Mouse (Mus musculus): ENCODE measurements around the gene Cacna1a. TPM values are rescaled to one million over a fixed set of nuclear protein-coding genes. Genes with fewer than 3 reads are reported as not detected.
"Not testable (repeated sequence)": the region's sequence is repeated elsewhere in the genome, so short reads cannot be mapped to it uniquely, and the experiment has no call there.

Cacna1a gene
- polyA plus RNA-seq, 1 experiment from 2014 or later, result 13.8 TPM

DNA sequence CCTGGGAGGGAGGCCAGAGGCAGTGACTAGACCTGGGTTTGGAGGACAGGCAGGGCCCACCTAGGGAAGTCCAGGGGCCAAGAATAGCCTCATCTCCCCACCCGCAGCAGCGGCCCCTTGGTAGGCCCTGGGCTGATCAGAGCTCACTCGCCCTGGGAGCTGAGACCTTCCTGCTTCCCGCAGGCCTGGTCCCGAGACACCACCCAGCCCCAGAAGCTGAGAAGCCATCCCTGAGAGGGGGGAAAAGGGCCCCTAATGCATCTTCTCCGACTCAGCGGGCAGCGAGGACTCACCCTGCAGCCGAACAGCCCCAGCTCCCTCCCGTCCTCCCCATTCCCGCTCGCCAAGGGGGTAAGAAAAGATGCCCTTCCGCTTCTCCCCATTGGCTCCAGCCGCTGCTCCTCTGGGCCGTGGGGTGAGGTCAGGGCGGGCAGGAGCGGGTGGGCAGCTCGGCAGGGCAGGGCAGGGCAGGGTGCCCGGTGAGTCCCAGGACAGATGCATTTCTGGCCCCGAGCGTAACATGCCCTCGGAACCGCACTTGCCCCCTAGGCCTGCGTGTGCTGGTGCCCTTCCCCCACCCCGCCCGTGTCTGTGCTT, 212.2 kb downstream of the Cacna1a start:
- Histone ChIP-seq H3K4me2 (ENCODE audit: low read length) (peak overlapping the region; percentile 52), H3K27ac (replicated peaks; ENCODE audit: low read depth, low read length) (no peak overlapping the region), H3K9ac (replicated peaks; ENCODE audit: low read length) (peak overlapping the region; percentile 53), H3K4me3 (replicated peaks; ENCODE audit: low read depth, low read length) (peak overlapping the region; percentile 7; the same call in 1 of the 2 replicates), H3K36me3 (ENCODE audit: control insufficient read depth, insufficient read depth, low read length) (0 out of 2 replicates have a peak, but pooled peaks cover 4% of the 10 kb centered on the region), H3K4me1 (ENCODE audit: control insufficient read depth, insufficient read depth, low read length) (peaks cover 17% of the 10 kb centered on the region), H3K9me3 (ENCODE audit: control insufficient read depth, low read length) (no peaks in the 10 kb centered on the region), H3K27me3 (ENCODE audit: control insufficient read depth, insufficient read depth, low read length) (no peaks in the 10 kb centered on the region)
- DNase-seq (peak; percentile 23), ATAC-seq (ENCODE audit: low FRiP score, low TSS enrichment) (peak; percentile 31; the same call in 1 of the 2 replicates)
- 5% methylated on average over 26 of the region's 26 CpGs for WGBS

DNA sequence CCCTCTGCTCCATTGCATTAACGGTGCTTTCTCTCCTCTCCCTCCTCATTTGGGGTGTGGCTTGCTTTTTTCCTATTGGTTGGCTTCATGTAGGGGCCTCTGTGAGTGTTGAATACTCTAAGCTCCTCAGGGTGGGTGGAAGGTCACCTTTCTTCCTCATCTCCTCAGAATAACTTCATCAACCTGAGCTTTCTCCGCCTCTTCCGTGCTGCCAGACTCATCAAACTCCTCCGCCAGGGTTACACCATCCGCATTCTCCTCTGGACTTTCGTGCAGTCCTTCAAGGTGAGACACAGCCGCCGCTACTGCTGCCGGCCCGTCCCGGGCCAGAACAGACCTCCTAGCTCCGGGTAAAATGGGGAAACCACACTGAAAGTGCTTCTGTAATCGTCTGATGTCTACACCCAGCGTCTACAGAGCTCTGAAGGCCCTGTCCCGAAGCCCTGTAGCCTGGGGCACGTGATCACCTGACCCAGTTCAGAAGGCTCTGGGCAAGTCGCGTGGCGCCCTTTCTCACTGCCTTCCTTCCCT, 213.0 kb downstream of the Cacna1a start:
- Histone ChIP-seq H3K27ac (replicated peaks; ENCODE audit: low read depth, low read length) (no peak overlapping the region), H3K9ac (replicated peaks; ENCODE audit: low read length) (no peak overlapping the region; the same call in 1 of the 2 replicates), H3K4me2 (ENCODE audit: low read length) (peak overlapping the region; percentile 52), H3K27me3 (ENCODE audit: control insufficient read depth, insufficient read depth, low read length) (no peaks in the 10 kb centered on the region), H3K36me3 (ENCODE audit: control insufficient read depth, insufficient read depth, low read length) (0 out of 2 replicates have a peak, but pooled peaks cover 4% of the 10 kb centered on the region), H3K9me3 (ENCODE audit: control insufficient read depth, low read length) (no peaks in the 10 kb centered on the region), H3K4me3 (replicated peaks; ENCODE audit: low read depth, low read length) (peak overlapping the region; percentile 19; the same call in 1 of the 2 replicates), H3K4me1 (ENCODE audit: control insufficient read depth, insufficient read depth, low read length) (peaks cover 17% of the 10 kb centered on the region)
- DNase-seq (peak; percentile 28), ATAC-seq (ENCODE audit: low FRiP score, low TSS enrichment) (peak; percentile 28; the same call in 1 of the 2 replicates)
- WGBS, result 7% methylated on average over 19 of the region's 19 CpGs

DNA sequence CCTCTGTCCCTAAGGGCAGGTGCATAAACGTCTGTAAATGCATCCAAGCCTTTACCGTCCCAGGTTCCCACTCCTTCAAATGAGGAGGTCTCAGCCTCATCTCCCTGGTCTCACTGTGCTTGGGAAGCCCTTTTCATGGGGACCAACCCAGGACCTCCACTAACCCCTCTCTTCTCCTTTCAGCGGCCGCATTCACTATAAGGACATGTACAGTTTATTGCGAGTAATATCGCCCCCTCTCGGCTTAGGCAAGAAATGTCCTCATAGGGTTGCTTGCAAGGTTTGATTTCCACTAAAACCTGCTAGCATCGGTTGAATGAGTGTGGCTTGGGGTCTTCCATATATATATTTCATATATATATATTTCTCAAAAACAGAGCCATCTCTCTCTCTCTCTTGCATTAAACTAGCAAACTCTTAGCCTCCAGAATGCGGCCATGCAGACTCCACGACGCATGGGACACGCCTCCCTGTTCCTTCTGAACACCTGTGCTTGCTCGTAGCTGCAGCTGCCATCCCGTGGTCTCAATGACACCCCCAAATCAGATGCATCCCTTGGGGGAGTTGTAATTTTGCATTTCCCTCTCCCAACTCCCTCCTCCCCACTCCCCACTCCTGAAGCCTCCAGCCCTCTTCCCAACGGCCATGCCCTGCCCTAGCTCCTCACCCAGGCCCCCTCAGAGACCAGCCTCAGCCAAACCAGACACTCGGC, 226.4 kb downstream of the Cacna1a start:
- no peaks in the 10 kb centered on the region for H3K4me1 ChIP-seq (ENCODE audit: control insufficient read depth, insufficient read depth, low read length)
- DNase-seq (peak; percentile 73), ATAC-seq (ENCODE audit: low FRiP score, low TSS enrichment) (no peak)
- no peak overlapping the region for H3K4me3 ChIP-seq (replicated peaks; ENCODE audit: low read depth, low read length)
- H3K4me2 ChIP-seq (ENCODE audit: low read length), result no peak overlapping the region
- H3K27me3 ChIP-seq (ENCODE audit: control insufficient read depth, insufficient read depth, low read length), result no peaks in the 10 kb centered on the region
- WGBS, result 25% methylated on average over 16 of the region's 16 CpGs
- no peak overlapping the region for H3K9ac ChIP-seq (replicated peaks; ENCODE audit: low read length)
- no peak overlapping the region for H3K27ac ChIP-seq (replicated peaks; ENCODE audit: low read depth, low read length)
- H3K9me3 ChIP-seq (ENCODE audit: control insufficient read depth, low read length), result no peaks in the 10 kb centered on the region
- peaks cover 3% of the 10 kb centered on the region; the same call in 1 of the 2 replicates for H3K36me3 ChIP-seq (ENCODE audit: control insufficient read depth, insufficient read depth, low read length)

DNA sequence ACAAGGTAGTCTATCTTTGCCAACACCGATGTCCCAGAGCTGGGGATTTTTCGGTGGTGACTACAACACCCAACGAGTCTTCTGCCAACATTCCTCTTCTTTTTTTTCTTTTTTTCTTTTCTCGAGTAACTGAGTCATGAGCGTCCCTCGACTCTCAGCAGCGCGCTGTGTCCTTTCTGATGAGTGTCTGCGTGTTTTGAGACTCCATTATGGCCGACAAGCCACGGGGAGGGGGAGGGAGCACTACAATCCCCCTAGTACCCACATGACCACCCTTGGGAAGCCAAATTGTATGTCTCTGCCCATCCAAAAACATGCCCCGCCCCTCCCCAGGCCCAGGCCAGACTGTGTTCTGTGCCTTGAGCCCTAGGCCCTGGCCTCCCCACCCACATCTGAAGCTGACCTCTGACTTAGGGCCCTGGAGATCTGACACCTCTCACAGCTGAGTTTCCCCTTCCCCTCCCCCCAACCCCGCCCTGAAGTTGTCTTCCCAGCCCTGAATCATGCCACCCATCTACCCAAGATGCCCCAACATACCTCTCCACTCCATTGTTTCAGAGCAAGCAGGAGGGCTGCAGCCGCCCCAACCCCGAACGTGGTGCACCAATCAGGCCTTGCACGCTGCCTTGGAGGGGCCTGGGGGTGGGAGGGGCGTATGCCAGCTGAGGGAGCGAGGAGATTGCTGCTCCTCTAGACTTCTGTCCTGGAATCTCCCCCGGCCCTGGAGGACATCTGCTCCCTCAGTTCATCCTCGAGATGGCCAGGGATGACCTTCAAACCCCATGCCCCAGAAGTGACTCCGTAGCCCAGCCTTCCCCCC, 227.6 kb downstream of the Cacna1a start:
- peak; percentile 17; the same call in 1 of the 2 replicates for ATAC-seq (ENCODE audit: low FRiP score, low TSS enrichment)
- H3K9ac ChIP-seq (replicated peaks; ENCODE audit: low read length), result no peak overlapping the region
- H3K4me1 ChIP-seq (ENCODE audit: control insufficient read depth, insufficient read depth, low read length), result no peaks in the 10 kb centered on the region
- H3K4me3 ChIP-seq (replicated peaks; ENCODE audit: low read depth, low read length), result no peak overlapping the region
- no peak for DNase-seq
- WGBS, result 28% methylated on average over 22 of the region's 22 CpGs
- H3K27ac ChIP-seq (replicated peaks; ENCODE audit: low read depth, low read length), result no peak overlapping the region
- H3K27me3 ChIP-seq (ENCODE audit: control insufficient read depth, insufficient read depth, low read length), result no peaks in the 10 kb centered on the region
- H3K36me3 ChIP-seq (ENCODE audit: control insufficient read depth, insufficient read depth, low read length), result peaks cover 3% of the 10 kb centered on the region; the same call in 1 of the 2 replicates
- no peaks in the 10 kb centered on the region for H3K9me3 ChIP-seq (ENCODE audit: control insufficient read depth, low read length)
- H3K4me2 ChIP-seq (ENCODE audit: low read length), result no peak overlapping the region

DNA sequence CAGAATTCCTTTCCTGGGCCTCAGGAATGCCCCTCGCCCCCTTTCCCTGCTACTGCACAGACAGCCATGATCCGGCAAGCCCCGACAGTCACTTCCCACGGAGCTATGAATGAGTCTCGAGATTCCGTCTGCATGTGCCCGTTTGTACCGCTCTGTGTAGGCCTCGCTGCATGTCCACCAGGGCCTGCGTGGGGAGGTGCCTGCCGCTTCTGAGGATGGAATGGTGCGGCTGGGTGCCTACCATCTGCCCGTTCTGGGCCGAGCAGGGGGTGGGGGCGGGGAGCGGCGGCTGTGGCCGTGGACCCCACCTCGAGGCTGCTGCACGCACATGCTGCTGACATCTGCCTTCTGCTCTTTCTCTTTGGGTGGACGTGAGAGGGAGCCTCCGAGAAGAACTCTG, 228.8 kb downstream of the Cacna1a start:
- no peaks in the 10 kb centered on the region for H3K9me3 ChIP-seq (ENCODE audit: control insufficient read depth, low read length)
- WGBS, result 42% methylated on average over 22 of the region's 22 CpGs
- ATAC-seq (ENCODE audit: low FRiP score, low TSS enrichment), result 0 out of 2 replicates have a peak, but pooled peaks have one; percentile 48
- no peaks in the 10 kb centered on the region for H3K4me1 ChIP-seq (ENCODE audit: control insufficient read depth, insufficient read depth, low read length)
- no peak overlapping the region for H3K27ac ChIP-seq (replicated peaks; ENCODE audit: low read depth, low read length)
- H3K36me3 ChIP-seq (ENCODE audit: control insufficient read depth, insufficient read depth, low read length), result peaks cover 3% of the 10 kb centered on the region; the same call in 1 of the 2 replicates
- H3K4me2 ChIP-seq (ENCODE audit: low read length), result no peak overlapping the region
- no peak overlapping the region for H3K9ac ChIP-seq (replicated peaks; ENCODE audit: low read length)
- H3K4me3 ChIP-seq (replicated peaks; ENCODE audit: low read depth, low read length), result no peak overlapping the region
- no peaks in the 10 kb centered on the region for H3K27me3 ChIP-seq (ENCODE audit: control insufficient read depth, insufficient read depth, low read length)
- DNase-seq, result no peak

DNA sequence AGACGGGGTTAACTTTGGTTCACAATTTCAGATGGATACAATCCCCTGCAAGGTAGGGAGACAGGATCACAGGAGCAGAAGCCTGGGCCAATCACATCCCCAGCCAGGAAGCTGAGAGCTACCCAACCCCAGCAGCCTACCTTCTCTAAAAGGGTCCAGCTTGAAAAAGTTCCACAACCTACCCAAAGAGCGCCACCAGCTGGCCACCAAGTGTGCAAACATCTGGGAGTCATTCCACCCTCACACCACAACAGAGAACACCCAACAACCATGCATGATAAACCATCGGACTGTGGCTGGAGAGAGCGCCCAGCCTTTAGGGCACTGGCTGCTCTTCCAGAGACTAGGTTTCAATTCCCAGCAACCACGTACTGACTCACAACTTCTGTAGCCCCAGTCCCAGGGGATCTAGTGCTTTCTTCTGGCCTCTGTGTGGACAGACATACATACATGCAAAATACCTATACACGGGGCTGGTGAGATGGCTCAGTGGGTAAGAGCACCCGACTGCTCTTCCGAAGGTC, 232.9 kb downstream of the Cacna1a start:
- Histone ChIP-seq H3K9ac (replicated peaks; ENCODE audit: low read length) (no peak overlapping the region), H3K36me3 (ENCODE audit: control insufficient read depth, insufficient read depth, low read length) (peaks cover 3% of the 10 kb centered on the region; the same call in 1 of the 2 replicates), H3K4me3 (replicated peaks; ENCODE audit: low read depth, low read length) (no peak overlapping the region), H3K4me2 (ENCODE audit: low read length) (no peak overlapping the region), H3K27me3 (ENCODE audit: control insufficient read depth, insufficient read depth, low read length) (no peaks in the 10 kb centered on the region), H3K4me1 (ENCODE audit: control insufficient read depth, insufficient read depth, low read length) (no peaks in the 10 kb centered on the region), H3K27ac (replicated peaks; ENCODE audit: low read depth, low read length) (no peak overlapping the region), H3K9me3 (ENCODE audit: control insufficient read depth, low read length) (no peaks in the 10 kb centered on the region)
- DNase-seq, result no peak
- 73% methylated on average over 8 of the region's 8 CpGs for whole genome bisulfite sequencing
- ATAC-seq (ENCODE audit: low FRiP score, low TSS enrichment), result no peak

DNA sequence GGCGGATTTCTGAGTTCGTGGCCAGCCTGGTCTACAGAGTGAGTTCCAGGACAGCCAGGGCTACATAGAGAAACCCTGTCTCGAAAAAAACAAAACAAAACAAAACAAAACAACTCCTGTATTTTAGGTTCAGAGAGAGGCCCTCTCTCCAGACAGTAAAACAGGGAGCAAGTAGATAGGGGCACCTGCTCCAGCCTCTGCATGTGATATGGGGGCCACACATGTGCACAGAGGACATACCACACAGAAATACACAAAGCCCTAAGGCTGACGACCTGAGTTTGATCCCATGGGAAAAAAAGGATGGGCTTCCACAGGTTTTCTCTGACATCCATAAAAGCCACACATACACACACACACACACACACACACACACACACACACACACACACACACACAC, 235.2 kb downstream of the Cacna1a start:
- not testable (repeated sequence) for H3K9ac ChIP-seq (replicated peaks; ENCODE audit: low read length); H3K4me1 ChIP-seq (ENCODE audit: control insufficient read depth, insufficient read depth, low read length); H3K4me2 ChIP-seq (ENCODE audit: low read length); DNase-seq; ATAC-seq (ENCODE audit: low FRiP score, low TSS enrichment); H3K9me3 ChIP-seq (ENCODE audit: control insufficient read depth, low read length); H3K27me3 ChIP-seq (ENCODE audit: control insufficient read depth, insufficient read depth, low read length); H3K4me3 ChIP-seq (replicated peaks; ENCODE audit: low read depth, low read length); H3K36me3 ChIP-seq (ENCODE audit: control insufficient read depth, insufficient read depth, low read length); H3K27ac ChIP-seq (replicated peaks; ENCODE audit: low read depth, low read length)
- 87% methylated on average over 4 of the region's 4 CpGs for WGBS

DNA sequence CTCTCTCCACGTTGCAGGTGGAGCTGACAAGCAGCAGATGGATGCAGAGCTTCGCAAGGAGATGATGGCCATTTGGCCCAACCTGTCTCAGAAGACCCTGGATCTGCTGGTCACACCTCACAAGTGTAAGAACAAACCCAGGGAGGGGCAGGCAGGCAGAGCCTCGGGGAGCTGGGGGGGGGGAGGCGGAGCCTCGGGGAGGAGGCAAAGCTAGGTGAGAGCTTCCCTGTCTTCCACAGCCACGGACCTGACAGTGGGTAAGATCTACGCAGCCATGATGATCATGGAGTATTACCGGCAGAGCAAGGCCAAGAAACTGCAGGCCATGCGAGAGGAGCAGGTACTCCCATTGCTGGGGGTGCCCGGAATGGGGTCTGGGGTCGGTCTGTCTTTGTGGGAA, 241.3 kb downstream of the Cacna1a start:
- Histone ChIP-seq H3K36me3 (ENCODE audit: control insufficient read depth, insufficient read depth, low read length) (peaks cover 38% of the 10 kb centered on the region), H3K27me3 (ENCODE audit: control insufficient read depth, insufficient read depth, low read length) (no peaks in the 10 kb centered on the region), H3K4me2 (ENCODE audit: low read length) (no peak overlapping the region), H3K9me3 (ENCODE audit: control insufficient read depth, low read length) (no peaks in the 10 kb centered on the region), H3K4me1 (ENCODE audit: control insufficient read depth, insufficient read depth, low read length) (peaks cover under 1% of the 10 kb centered on the region), H3K9ac (replicated peaks; ENCODE audit: low read length) (no peak overlapping the region), H3K27ac (replicated peaks; ENCODE audit: low read depth, low read length) (no peak overlapping the region), H3K4me3 (replicated peaks; ENCODE audit: low read depth, low read length) (no peak overlapping the region)
- DNase-seq (no peak), ATAC-seq (ENCODE audit: low FRiP score, low TSS enrichment) (no peak)
- WGBS, result 87% methylated on average over 11 of the region's 11 CpGs

Measured in midbrain, embryonic 14.5 days (tissue).